Mouse (Mus musculus): ENCODE measurements around the gene Il17a.
A peak's percentile ranks its signal among the peaks of the same experiment; 100 is the strongest.
"Not testable (repeated sequence)": the region's sequence is repeated elsewhere in the genome, so short reads cannot be mapped to it uniquely, and the experiment has no call there.

Gene Il17a

DNA sequence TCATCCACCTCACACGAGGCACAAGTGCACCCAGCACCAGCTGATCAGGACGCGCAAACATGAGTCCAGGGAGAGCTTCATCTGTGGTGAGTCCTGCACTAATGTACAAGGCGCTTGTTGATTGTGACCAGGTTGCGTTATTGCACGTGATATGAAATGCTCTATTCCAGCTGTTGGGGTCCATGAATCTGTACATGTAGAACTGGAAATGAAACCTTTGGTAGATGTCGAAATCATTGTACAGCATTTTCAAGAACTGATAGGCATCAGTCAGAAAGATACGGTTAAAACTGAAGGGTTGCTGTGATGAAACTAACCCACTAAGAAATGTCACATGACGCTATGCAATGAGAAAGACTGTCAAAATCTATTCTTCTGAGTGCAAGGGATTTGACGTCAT lies at the start of gene Il17a:
Gene Il17a, plus strand, starts transcription at position 3 of the 400 bp plus-strand sequence.
- no peak for DNase-seq (ENCODE audit: inconsistent age in 2 of 2, low spot score in 1 of 2)

DNA sequence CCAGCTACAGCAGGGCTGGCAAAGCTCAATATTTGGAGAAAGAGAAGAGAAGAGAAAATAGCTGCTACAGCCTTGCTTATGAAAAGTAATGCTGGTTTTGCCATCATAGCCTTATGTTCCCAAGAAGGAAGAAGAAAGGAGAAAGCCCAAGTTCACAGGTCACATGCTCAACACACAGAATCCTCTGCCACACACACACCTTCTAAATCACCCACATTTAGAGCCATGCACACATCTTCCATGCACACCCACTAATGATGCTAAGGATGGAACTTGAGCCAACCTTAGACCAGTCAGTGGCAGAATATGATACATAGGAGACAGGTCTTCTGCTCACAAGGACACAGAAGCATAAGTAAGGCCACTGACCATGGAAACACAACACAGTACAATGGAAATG lies 47.9 kb upstream of the Il17a start:
- DNase-seq (ENCODE audit: inconsistent age in 2 of 2, low spot score in 1 of 2): no peak

DNA sequence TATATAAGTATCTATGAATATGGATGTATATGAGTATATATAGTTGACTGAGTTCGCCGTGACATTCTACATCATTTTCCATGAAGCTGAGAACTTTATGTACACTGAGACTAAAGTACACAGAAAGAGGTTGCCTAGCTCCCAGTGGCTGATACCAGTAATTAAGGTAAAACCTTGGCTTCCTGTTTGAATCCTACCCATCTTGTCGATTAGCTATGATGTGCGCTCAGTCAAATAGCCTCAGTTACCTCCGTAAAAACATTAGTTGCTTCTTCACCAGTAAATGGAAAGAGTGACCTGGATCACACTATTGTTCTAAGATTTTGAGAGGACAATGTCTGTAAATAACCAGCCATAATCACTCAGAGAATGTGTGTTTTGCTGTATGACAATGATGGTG lies 47.3 kb upstream of the Il17a start:
- no peak for DNase-seq (ENCODE audit: inconsistent age in 2 of 2, low spot score in 1 of 2)

DNA sequence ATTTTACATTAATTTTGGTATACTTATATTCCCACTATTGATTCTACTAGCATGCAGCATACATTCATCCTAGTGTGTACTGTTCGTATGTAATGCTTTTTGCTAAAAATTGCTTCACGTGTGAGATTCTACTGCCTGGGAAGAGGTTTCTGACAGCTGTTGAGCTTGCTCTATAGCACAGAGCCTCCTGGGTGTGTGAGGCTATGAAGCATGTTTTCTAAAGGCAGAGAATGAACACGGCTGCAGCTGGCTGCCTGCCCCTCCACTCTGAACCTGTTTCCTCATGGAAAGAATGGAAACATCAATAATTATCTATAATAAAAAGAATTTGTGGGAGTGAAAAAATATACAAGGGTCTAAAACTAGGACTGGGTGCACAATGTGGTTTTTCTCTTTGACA lies 46.9 kb upstream of the Il17a start:
- no peak for DNase-seq (ENCODE audit: inconsistent age in 2 of 2, low spot score in 1 of 2)

DNA sequence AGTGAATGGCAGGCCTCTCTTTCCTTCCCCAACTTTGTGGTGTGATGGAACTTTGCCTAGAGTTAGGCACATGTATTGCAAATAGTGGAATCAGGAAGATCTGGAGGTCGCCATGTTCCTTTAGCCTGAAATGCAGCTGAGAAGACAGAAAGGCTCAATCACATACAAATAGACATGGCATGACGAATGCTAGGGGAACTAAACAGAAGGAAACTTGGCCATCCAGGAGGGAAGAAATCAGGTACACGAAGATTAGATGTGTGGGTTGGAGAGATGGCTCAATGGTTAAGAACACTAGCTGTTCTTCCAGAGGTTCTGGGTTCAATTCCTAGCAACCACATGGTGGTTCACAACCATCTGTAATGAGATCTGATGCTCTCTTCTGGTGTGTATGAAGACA lies 46.3 kb upstream of the Il17a start:
- no peak for DNase-seq (ENCODE audit: inconsistent age in 2 of 2, low spot score in 1 of 2)

DNA sequence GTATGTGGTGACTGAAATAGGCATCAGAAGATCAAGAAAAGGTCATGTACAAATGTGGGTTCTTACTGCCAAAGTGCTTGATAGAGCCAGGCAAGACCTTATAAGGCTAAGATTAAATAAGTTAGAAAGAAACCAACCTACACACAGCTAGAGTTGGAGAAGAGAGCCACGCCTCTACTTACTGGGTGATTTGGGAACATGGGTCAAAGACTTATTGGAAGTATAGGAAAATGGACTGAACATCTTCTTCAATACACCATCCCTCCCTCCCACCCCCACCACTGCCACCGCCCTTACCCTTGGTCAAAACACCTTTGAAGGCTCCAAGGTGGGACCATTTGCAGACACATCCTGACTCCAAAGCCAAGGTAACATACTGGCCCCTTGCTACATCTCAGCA lies 45.3 kb upstream of the Il17a start:
- DNase-seq (ENCODE audit: inconsistent age in 2 of 2, low spot score in 1 of 2): no peak

DNA sequence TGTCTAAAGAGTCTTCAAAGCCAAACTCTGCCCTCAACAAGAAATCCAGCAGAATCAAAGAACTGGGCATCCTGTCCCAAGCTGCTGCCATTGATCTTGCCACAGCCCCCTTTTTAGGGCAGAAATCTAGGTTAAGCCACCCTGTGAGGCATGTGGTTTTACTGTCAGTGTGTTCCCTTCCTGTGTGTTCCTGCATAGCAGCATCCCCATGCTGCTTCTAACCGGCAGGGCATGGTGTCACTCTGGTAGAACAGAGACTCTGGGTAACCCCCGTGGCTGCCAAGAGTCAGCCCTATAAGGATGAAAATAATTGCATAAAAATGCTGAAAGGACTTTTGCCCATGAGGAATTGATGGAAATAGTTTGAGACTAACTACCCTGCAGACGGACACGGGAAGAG lies 44.8 kb upstream of the Il17a start:
- DNase-seq (ENCODE audit: inconsistent age in 2 of 2, low spot score in 1 of 2): no peak

DNA sequence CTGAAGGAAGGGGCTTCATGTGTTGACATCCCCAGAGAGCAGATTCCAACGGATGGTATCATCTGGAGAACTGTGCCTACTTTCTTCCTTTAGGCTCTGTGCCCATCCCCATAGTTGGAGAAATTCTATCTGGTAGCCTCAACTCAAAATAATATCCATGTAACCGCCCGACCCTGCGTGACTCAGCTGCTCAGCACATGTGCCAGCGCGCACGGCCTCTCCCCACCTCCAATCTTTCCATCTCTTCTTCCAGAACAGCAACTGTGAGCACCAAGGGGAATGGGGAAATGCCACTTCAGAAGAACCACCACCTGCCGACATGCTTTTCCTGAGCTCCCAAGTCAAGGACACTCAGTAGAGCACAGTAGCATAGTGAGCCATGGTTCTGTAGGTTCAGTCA lies 39.4 kb upstream of the Il17a start:
- DNase-seq (ENCODE audit: inconsistent age in 2 of 2, low spot score in 1 of 2): no peak

DNA sequence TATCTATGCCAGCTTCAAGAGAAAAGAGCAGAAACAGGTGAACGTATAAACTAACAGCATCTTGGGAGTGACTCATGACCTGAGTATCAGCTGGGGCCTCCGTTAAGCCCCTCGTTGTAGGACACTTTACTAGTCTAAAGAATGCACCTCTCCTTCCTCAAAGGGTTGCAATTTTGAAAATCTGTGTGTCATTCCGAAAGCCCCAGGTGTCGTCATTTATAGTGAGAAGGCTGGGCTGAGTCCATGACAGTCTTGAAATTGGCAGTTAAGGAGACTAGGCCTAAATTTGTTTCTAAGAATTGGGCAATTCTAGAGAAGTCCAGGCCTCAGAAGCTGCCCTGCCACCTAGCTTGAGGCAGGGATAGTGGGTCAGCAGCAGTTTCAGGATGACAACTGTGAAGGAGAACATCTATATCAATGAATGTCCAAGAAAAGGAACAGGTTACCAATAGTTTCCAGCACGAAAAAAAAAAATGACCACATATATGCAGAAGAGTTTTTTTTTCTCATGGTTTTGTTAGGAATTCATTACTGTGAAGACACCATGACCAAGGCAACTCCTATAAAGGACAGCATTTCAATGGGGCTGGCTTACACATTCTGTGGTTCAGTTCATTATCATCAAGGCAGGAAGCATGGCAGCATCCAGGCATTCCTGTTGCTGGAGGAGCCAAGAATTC lies 36.9 kb upstream of the Il17a start:
- no peak for DNase-seq (ENCODE audit: inconsistent age in 2 of 2, low spot score in 1 of 2)

DNA sequence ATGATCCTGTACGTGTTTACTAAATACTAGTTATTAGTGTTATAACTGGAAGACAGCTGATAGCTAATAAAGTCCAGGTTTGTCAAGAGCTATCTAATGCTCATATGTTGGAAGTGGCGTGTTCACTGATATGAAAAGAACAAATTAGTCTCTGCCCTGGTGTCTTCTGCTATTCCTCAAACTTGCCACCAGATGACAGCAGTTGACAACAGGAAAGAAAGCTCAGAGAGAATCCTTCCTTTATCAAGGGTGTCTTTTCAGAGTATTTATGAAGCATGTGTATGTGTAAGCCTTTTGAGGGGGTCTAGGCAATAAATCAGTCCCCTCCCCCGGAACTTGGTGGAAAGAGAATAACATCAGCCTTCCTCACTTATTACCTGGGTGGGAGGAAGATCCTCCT lies 30.7 kb upstream of the Il17a start:
- DNase-seq (ENCODE audit: inconsistent age in 2 of 2, low spot score in 1 of 2): peak in 1 of 2 experiments; percentile 50

DNA sequence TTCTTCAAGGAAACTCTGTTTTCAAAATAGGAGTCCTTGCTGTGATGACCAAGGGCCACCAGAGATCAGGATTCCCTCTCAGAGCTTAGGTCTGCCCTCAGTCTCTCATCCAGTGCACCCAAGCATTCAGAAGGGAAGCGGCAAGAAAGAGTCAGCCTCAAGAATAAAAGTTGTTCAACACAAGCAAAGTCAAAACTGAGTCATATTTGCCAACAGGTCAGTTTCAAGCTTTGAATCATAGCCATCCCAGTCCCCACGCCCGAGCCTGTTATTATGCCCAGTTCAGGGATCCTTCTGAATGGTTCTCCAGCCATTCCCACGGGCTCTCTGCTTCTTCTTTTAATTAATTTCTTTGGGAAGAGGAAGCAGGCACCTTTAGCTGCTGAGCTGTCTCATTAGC lies 5.9 kb downstream of the Il17a start:
- no peak for DNase-seq (ENCODE audit: inconsistent age in 2 of 2, low spot score in 1 of 2)

DNA sequence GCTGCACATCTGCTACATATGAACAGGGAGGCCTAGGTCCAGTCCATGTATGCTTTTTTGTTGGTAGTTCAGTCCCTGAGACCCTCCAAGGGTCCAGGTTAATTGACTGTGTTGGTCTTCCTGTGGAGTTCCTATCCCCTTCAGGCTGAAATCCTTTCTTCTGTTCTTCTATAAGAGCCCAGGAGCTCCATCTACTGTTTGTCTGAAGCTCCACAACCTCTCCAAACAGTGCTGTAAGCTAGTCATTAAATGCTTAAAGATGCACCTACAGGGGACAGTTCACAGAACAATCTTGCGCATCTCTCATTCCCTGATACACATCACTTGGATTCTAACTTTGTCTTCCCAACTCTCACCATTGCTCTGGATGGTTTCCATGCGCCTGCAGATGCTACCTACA lies 7.8 kb downstream of the Il17a start:
- peak in 1 of 2 experiments; percentile 30 for DNase-seq (ENCODE audit: inconsistent age in 2 of 2, low spot score in 1 of 2)

DNA sequence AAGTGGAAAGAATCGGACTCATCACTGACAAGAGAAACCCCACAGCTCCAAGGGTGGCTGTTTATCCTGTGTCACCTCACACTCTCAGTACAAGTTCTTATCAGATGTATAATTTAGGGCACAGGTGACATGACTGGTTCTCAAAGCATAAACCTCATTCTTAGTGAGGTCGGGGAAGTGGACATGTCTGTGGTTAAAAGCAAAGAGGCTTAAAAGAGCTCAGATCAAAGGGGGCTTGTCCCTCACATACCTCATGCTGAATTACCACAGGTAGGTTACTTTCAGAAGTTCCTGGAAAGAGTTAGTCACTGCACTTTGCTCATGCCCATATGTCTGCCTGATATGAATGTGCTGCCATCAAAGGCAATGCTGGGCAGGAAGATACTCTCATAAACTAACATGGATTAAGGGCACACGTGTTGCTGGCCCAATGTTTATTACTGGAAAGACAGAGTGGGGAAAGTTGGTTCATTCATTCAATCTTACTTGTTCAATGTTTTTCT lies 9.8 kb downstream of the Il17a start:
- DNase-seq (ENCODE audit: inconsistent age in 2 of 2, low spot score in 1 of 2): no peak

DNA sequence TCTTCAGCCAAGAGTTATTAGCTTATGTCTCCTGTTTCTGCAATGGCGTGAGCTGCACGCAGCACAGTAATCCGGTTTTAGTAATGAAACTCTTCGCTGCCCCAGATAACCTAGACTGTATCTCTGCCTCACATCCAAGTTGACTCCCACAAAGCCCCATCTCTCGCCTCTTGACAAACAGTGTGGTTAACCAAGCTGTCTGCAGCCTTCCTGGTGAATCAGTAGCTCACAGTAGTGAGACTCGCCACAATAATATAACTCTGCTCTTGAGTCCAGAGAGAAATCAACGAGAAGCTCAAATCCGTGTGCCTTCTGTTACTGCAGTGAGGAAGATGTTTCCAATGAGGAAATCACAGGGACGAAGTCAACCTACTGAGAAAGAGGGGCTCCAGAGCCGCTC lies 23.7 kb downstream of the Il17a start:
- no peak for DNase-seq (ENCODE audit: inconsistent age in 2 of 2, low spot score in 1 of 2)

DNA sequence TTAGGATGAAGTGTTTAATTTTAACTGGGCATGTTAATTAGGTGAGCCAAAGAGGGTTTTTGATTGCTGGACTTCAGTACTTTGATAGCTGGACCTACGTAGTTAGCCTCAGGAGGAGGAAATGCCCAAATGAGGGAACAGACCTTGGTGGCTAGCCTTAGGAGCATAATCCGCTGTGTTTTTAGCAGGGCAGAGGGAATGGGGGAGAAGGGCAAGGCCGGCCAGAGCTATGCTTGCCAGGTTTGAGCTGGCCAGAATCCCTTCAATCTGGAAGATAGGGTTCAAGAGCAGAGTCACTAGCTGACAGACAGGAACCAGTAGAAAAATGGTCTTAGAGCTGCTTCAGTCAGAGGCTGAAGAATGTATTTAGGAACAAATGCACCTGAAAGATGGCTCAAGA lies 26.9 kb downstream of the Il17a start:
- peak; percentile 44 to 69 for DNase-seq (ENCODE audit: inconsistent age in 2 of 2, low spot score in 1 of 2)

DNA sequence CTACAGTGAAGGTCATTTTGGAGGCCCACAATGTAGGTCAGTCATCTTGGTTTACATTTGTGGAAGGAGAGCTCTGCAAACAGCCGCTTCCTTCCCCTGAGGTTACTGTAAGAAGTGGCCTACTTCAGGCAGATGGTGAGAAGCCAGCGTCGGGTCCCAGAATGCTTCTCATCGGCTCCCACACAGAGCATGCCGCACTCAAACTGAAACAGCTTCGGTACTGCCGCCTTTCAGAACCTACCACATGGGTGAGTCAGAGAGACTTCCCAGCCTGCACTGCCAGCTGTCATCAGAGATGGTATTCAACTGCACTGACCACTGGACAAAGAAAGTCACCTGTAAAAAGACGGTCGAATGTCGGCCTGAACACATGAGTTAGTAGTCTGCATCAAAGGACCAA lies 29.1 kb downstream of the Il17a start:
- peak; percentile 22 to 48 for DNase-seq (ENCODE audit: inconsistent age in 2 of 2, low spot score in 1 of 2)

DNA sequence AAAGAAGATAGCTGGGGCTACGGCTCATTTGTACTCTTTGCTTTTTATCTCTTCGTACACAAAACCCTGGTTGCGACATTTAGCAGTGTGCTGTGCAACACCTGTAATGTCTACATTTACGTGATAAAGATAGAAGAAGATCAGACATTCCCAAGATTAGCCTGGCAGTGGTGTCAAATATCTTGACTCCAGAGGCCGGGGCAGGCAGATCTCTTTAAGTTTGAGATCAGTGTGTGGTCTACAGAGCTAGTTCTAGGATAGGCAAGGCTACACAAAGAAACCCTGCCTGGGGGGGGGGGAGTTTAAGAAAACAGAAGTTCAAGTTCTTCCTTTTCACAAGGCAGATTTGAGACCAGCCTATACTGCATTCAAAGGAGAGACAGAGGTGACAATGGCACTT lies 29.6 kb downstream of the Il17a start:
- DNase-seq (ENCODE audit: inconsistent age in 2 of 2, low spot score in 1 of 2): no peak

DNA sequence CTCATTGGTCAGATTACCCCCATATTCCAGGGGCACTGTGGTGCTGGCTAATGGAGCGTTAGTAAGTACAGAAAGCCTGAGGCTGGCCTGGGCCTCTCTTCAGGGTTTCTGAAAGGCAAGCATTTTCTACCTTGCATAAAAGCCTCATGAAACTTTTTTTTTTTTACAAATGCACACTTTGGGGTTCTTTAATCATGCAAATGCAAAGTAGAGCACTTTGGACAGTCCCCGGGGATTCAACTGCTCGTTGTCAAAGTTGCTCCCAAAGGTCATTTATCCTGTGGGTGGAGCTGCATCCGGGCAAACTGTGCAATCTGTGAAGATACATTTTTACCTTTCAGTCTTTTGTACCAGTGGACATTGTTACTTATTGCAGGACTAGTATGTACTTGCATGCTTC lies 30.7 kb downstream of the Il17a start:
- DNase-seq (ENCODE audit: inconsistent age in 2 of 2, low spot score in 1 of 2): no peak

DNA sequence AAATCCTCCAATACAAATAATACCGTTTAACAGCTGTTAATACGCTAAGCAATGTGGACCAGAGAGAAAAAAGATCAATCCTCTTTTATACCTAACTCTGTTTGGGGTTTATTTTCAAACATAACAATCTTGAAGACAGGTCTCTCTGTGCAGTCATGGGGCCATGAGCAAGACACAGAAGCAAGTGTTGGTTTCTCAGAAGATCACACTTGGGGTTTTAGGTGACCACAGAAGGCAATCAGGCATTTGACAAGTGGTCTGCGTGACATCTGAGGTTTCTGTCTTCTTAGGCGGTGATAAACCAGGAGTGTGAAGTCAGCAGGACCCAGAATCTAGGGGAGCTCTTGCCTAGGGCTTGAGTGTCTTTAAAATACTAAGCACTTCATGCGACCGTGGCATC lies 35.8 kb downstream of the Il17a start:
- no peak for DNase-seq (ENCODE audit: inconsistent age in 2 of 2, low spot score in 1 of 2)

DNA sequence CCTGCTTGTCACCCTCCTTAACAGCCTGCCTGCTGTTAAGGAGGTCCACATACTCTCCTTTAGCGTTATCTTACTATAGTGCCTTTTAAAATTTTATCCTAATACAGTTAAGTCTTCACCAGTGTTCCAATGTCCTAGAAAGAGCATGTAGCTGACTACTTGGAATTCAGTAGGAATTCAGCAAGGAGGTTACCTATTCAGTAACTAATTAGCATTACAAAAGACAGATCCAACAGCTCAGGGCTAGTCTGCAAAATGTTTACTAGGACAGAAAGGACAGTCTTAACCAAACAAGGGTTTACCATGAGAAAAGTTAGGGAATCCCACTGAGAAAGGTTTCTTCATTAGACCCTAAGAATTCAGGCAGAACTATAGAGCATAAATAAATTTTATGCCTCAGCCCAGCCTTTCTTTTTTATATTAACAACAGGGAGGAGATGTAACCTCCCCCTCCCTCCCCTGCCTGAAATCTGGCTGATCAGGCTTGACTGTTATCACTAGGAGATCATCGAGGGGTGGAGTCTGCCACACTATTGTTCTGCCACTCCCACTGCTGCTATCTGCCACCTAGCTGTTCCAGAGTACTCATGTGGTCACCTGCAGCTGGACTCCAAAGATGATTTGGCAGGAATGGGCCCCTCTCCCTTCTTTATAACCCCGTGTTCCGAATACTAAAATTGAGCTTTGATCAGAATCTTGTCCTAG lies 43.5 kb downstream of the Il17a start:
- not testable (repeated sequence) for DNase-seq (ENCODE audit: inconsistent age in 2 of 2, low spot score in 1 of 2)

DNA sequence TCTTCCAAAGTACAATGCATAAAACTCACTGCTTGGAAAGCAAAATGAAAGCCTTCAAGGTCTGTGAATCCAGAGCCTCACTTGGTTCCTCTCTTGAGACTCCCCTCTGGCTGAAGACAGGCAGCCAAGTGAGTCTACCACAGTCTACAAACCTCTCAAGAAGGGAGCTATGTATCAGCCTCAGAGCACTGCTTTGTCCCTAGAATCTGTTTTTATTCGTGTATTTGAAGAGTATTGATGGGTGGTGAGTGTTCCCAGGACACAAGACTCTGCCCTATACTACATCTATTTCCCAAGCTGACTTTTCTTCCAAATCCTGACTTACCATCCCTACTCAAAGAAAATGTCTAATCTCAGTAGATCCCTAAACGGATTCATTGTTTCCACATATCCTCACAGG lies 47.7 kb downstream of the Il17a start:
- no peak for DNase-seq (ENCODE audit: inconsistent age in 2 of 2, low spot score in 1 of 2)
